Mouse (Mus musculus) megakaryocyte, embryonic 14.5 days (primary cell): ENCODE measurements around the gene Krt72.

ENCODE experiments used
- FLI1 ChIP-seq: IDR thresholded peaks from 2 replicates; pipeline ENCODE4 v1.6.1; 2012; ENCODE audit warnings: low read length, inconsistent platforms, mixed read lengths
- GATA1 ChIP-seq: IDR thresholded peaks from 3 replicates; pipeline ENCODE4 v1.6.1; 2012; ENCODE audit warnings: mixed read lengths, low read length, inconsistent platforms, borderline replicate concordance

- TF ChIP-seq GATA1 = no peak
- TF ChIP-seq FLI1 = no peak
Measured at GRCm38 (mm10) chr15:101737786-101738185, 48.5 kb downstream of the Krt72 start.
